Mouse (Mus musculus) ZHBTc4 (cell line): ENCODE measurements around the gene Frmpd3.
A peak's percentile ranks its signal among the peaks of the same experiment; 100 is the strongest.
"Not testable (repeated sequence)": the region's sequence is repeated elsewhere in the genome, so short reads cannot be mapped to it uniquely, and the experiment has no call there.

Experiments
- DNase-seq: peaks from one replicate; pipeline ENCODE4 v3.0.0-alpha.2; 2011; ENCODE audit warnings: low read depth, low spot score

Frmpd3 gene

DNA sequence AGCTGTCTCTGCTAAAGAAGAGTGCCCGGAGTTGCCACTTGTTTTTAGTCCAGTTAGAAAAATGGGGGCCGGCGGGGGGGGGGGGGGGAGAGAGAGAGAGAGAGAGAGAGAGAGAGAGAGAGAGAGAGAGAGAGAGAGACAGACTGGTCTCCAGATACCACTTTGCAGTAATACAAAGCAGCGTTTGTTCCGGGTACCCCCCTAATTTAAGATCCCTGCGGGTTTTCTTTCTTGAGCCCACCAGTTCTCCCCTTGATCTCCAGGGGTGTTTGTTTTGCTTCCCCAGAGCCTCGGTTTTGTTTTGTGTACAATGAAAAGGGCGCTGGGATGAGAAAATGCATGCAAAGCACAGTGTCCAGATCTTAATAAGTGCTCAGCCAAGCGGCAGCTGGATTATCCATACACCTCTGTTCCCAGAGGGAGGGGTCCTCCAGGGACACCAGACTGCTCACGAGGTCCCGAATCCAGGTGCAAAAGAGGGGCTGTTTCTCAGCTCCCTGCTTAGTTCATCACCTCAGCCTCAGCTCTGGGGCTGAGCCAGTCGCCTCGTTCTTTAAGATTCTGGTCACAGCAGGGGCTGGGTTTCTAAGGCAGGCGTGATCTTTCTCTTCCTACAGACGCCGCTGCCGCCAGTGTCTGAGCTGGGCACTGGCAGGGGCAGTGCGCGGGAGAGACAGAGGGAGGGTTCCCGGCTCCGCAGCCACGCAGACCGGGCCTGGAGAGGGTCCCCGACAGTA is at the start of gene Frmpd3:
TSS of gene Frmpd3 (plus strand) at position 608 of the 737 bp plus-strand sequence.
- DNase-seq: peak; percentile 21

- DNase-seq: no peak
Observed at GRCm38 (mm10) chrX:140303731-140304130, 38.3 kb upstream of the Frmpd3 start.

DNA sequence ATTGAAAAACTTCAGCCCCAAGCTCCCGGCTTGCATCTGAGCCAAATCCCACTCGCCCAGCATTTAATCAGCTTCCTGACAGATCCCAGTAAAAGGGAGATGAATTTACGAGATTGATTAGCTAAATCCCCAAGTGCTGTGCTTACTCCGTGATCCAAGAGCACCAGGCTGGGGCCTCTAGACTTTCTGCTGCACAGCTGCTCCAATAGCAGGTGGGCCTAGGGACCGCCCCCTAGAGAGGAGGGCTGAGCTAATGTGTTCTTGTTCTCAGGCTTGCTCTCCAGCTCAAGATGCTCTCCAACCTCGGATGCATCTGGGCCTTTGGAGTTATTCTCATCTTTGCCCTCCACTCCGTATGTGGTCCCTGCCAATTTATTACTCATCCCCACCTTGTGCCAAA is 36.4 kb upstream of the Frmpd3 start:
- DNase-seq: no peak

- peak; percentile 58 for DNase-seq
Observed at GRCm38 (mm10) chrX:140317931-140318330, 24.1 kb upstream of the Frmpd3 start.

- no peak for DNase-seq
Observed at GRCm38 (mm10) chrX:140319131-140319530, 22.9 kb upstream of the Frmpd3 start.

- DNase-seq: not testable (repeated sequence)
Observed at GRCm38 (mm10) chrX:140320671-140321070, 21.4 kb upstream of the Frmpd3 start.

DNA sequence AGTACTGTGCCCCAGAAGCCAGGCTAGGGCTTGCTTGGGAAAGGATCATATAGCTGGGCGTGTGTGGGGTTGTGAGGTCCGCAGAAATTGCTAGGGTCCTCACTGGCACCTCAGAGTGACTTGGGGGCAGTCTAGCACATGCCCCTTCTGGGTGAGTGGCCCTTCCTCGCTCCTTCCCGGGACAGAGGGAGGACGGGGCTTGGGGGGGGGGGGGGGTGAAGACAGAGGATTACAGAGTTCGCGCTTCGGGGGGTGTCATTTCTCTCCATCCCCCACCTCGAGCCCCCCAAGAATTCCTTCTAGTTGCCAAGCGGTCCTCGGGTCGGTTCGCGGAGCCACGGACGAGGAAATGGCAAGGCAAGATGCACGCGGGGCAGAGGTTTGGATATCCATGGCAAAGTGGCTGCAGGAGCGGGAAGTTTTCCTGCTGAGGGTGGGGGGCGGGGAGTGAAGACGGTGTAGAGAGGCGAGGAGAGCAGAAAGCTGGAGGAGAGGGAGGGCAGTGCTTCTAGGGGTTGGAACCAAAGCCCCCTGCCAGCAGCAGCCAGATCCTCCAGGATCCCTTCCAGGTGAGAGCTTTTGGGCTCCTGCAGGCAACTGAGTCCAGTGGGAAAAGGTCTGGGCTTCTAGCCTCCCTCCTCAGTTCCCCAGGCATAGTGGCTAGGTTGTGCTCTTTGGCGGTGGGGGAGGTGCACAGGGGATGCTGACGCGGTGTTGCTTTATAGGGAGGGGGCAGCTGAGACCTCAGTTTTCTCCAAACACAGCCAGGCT is 515 bp downstream of the Frmpd3 start:
- DNase-seq: peak; percentile 4

GRCm38 (mm10) chrX:140375628-140376027 is 33.6 kb downstream of the Frmpd3 start:
- DNase-seq: peak; percentile 37

GRCm38 (mm10) chrX:140399986-140400385 is 57.9 kb downstream of the Frmpd3 start:
- no peak for DNase-seq

DNA sequence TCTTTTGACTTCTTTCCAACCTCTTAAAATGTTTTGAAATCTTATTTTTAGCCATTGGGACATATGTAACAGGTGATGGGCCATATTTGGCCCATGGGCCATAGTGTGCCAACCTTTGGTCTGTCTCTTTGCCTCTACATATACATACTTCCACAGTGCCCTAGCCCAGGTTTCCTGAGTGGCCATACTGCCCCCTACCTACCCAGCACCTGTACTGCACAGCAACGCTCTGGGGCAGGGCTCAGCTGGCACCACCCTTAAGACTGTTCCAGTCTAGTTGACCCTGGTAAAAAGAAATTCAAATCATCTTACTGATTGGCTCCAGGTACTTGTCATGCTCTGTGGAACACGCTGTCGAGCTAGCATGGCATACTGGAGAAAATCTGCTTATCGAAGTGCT is 60.8 kb downstream of the Frmpd3 start:
- DNase-seq: no peak

GRCm38 (mm10) chrX:140406079-140406478 is 64.0 kb downstream of the Frmpd3 start:
- DNase-seq: no peak

GRCm38 (mm10) chrX:140406501-140406900 is 64.4 kb downstream of the Frmpd3 start:
- peak; percentile 62 for DNase-seq

DNA sequence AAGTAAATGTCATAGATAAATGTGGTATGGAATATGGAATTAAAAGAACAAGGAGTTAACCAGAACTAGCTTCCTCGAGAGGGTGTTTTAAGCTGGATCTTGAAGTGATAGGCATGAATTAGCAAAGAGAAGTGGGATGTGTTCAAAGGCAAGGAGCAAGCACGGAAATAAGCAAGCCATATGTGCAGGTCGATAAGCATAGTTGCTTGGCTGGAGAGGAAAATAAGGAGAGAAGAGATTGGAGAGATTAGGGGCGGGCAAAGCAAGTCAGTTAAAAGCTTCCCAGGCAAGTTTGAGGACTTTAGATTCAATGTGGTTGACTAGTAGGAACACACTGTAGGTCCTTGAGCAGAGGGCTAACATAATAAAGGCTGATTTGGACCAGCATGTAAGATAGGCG is 65.5 kb downstream of the Frmpd3 start:
- DNase-seq: no peak

DNA sequence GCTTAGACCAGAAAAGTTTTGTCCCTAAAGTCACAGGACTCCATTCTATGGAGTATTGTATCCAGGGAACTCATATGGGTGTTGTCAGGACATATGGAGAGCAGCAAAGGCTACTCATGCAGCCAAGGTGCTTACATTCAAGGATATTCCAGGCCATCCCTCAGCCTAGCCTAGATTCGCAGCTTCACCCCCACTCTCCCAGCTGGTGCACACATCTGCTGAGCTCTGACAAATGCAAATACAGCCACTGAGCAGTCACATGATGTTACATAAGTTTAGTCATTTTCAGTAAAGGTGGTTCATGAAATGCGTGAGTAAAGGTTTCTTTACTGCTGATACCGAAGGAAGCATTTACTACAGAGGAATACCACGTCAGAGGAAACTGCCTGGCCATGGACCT is 76.4 kb downstream of the Frmpd3 start:
- DNase-seq: no peak

DNA sequence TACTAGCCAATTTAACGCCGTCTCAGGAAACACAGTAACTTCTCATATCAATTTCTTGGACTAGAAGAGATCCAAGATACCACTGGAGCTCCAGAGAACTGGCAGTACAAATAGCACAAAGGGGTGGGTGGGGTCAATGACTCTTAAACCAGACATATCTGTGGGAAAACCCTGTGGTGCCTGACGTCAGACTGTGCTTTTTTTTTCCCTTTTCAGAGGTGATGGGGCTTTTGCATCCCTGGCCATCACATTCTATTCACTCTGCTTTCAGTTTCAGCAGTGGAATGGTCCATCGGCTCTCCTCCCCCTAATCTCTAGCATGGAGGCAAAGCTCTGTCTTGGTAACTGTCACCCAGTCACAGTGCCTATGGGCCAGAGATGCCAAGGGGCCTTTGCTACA is 85.1 kb downstream of the Frmpd3 start:
- DNase-seq: no peak

DNA sequence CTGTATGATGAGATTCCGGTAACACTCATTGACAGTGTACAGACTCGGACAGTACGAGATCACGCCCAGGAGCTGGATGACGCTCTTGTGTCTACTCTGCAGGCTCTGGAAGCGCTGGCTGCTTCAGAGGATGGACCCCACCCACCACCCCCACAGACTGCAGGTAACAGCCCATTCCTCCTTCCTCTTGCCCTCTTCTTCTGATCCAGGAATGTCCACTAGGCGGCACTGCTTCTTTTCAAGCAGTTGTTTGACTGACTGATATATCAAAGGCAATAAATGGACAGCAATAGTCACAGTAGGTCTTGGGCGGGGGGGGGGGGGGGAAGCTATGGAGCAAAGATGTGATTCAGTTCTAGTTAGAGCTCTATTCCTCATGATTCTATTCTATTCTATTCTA is 86.2 kb downstream of the Frmpd3 start:
- peak; percentile 76 for DNase-seq

GRCm38 (mm10) chrX:140429985-140430384 is 87.9 kb downstream of the Frmpd3 start:
- DNase-seq: no peak

DNA sequence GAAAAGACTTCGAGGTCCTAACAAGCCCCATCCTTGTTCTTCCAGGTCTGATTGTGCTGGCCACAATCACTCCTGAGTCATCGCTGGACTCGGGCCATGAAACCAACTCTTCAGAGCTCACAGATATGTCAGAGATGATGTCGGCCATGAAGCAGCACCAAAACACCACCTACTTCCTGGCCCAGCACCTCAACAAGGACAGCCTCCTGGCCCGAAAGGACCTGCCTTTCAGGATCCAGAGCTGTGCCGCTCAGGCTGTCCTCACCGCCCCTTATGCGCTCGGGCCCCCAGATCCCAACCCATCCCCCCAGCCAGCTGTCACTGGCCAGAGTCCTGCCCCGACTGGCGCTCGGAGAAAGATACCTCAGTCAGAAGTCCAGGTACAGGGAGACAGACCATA is 88.4 kb downstream of the Frmpd3 start:
- no peak for DNase-seq

DNA sequence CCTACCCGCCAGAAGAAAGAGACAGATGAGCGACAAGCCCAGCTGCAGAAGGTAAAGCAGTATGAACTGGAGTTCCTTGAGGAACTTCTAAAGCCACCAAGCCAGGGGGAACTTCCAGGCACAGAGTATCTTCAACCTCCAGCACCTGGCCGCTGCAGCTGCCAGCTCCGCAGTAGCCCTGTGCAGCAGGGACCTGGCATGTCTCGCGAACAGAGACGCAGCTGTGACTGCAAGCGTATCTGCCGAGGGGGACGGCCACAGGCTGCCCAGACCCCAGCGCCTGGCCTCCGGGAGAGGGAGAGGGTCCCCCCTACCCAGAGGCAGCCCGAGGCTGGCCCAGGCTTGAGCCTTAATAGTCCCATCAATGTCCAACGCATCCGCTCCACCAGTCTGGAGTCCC is 89.9 kb downstream of the Frmpd3 start:
- no peak for DNase-seq

- DNase-seq: no peak
Observed at GRCm38 (mm10) chrX:140432786-140433185, 90.7 kb downstream of the Frmpd3 start.

GRCm38 (mm10) chrX:140437906-140438305 is 95.8 kb downstream of the Frmpd3 start:
- no peak for DNase-seq

DNA sequence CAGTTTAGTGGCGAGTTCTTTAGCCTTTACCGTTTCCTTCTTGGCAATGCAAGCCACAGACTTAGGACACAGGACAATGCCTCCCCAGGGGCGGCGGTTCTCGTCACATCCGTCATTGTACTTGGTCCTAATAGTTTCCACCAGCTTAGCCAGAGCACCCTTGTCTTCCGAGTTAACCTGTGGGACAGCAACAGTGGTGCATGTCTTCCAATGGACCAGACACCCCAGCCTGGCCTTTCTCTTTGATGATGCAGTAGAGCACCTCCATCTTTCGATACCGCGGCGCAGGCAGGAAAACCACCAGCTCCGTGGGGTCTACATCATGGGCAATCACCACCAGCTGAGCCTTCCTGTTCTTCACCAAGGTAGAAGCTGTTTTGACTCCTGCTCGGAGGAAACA is 103.5 kb downstream of the Frmpd3 start:
- no peak for DNase-seq

GRCm38 (mm10) chrX:140450071-140450470 is 108.0 kb downstream of the Frmpd3 start:
- DNase-seq: no peak
